Comparison of ENCODE assay signal across 8 mouse cellular contexts in genomic region chr10:75585876-75586552, GRCm38 (mm10). TPM values are rescaled to one million over a fixed set of nuclear protein-coding genes. Genes with fewer than 3 reads are reported as not detected.
DNase-seq lines count a peak whose midpoint lies in the region; ATAC-seq and TF ChIP-seq lines count a peak whose summit lies in the region.

No protein-coding gene starts in this region.

- no peak overlapping the region for H3ac ChIP-seq in C2C12 (ENCODE audit: control insufficient read depth, insufficient read length, low read depth)

- no peaks in the 10 kb centered on the region for H3K79me2 ChIP-seq in C2C12 (ENCODE audit: control insufficient read depth, insufficient read depth)

- H3K27ac ChIP-seq in heart, embryonic 12.5 days (ENCODE audit: poor library complexity, severe bottlenecking): no peak overlapping the region
- no peak overlapping the region for H3K27ac ChIP-seq in kidney, embryonic 16.5 days (ENCODE audit: low read length)
- no peak overlapping the region for H3K27ac ChIP-seq in stomach, embryonic 14.5 days (ENCODE audit: low read length)

- no peak overlapping the region for H3K4me3 ChIP-seq in C2C12 (ENCODE audit: insufficient read depth, poor library complexity, severe bottlenecking)
- H3K4me3 ChIP-seq in heart, embryonic 12.5 days: no peak overlapping the region
- H3K4me3 ChIP-seq in kidney, embryonic 16.5 days (ENCODE audit: low read length): no peak overlapping the region
- 0 out of 2 replicates have a peak overlapping the region, but pooled peaks have one; percentile 2 for H3K4me3 ChIP-seq in stomach, embryonic 14.5 days (ENCODE audit: low read depth, low read length)

- peak; percentile 77 for ATAC-seq in erythroblast, adult 5-6 weeks (replicated peaks; ENCODE audit: low FRiP score, poor library complexity, severe bottlenecking)
- ATAC-seq in heart, embryonic 12.5 days (ENCODE audit: insufficient number of reproducible peaks, low FRiP score): no peak
- peak; percentile 55; the same call in 1 of the 2 replicates for ATAC-seq in kidney, embryonic 16.5 days (ENCODE audit: low FRiP score, low TSS enrichment)
- peak; percentile 31; the same call in 1 of the 2 replicates for ATAC-seq in stomach, embryonic 14.5 days (ENCODE audit: insufficient number of reproducible peaks, insufficient read depth, low FRiP score, low read depth)

- H3K27me3 ChIP-seq in C2C12 (ENCODE audit: control insufficient read depth, insufficient read depth, insufficient read length): peaks cover 17% of the 10 kb centered on the region
- H3K27me3 ChIP-seq in heart, embryonic 12.5 days (replicated peaks): peaks cover 37% of the 10 kb centered on the region
- H3K27me3 ChIP-seq in kidney, embryonic 16.5 days (ENCODE audit: insufficient read depth, low read length): no peaks in the 10 kb centered on the region
- H3K27me3 ChIP-seq in stomach, embryonic 14.5 days (ENCODE audit: control insufficient read depth, insufficient read depth, low read length): no peaks in the 10 kb centered on the region

- no peaks in the 10 kb centered on the region for H3K79me3 ChIP-seq in C2C12 (ENCODE audit: low read depth)

- peak overlapping the region; percentile 48 for H3K4me2 ChIP-seq in heart, embryonic 12.5 days
- H3K4me2 ChIP-seq in kidney, embryonic 16.5 days (replicated peaks; ENCODE audit: low read depth, low read length): peak overlapping the region; percentile 35; the same call in 1 of the 2 replicates
- no peak overlapping the region; the same call in 1 of the 2 replicates for H3K4me2 ChIP-seq in stomach, embryonic 14.5 days (replicated peaks; ENCODE audit: low read depth, low read length)

- no peak overlapping the region for H3K9ac ChIP-seq in heart, embryonic 12.5 days
- H3K9ac ChIP-seq in kidney, embryonic 16.5 days (replicated peaks; ENCODE audit: low read length): no peak overlapping the region; the same call in 1 of the 2 replicates
- no peak overlapping the region for H3K9ac ChIP-seq in stomach, embryonic 14.5 days (replicated peaks; ENCODE audit: low read depth, low read length)

- peak; percentile 92 for DNase-seq in brain, adult 2 months (ENCODE audit: low read depth, low spot score)
- peak; percentile 86 for DNase-seq in liver
- peak; percentile 94 for DNase-seq in naive thymus-derived CD4-positive, alpha-beta T cell, adult 2 months (ENCODE audit: low read depth)

- H3K4me1 ChIP-seq in heart, embryonic 12.5 days (replicated peaks): peaks cover 22% of the 10 kb centered on the region
- peaks cover 37% of the 10 kb centered on the region for H3K4me1 ChIP-seq in kidney, embryonic 16.5 days (ENCODE audit: insufficient read depth, low read length)
- peaks cover 11% of the 10 kb centered on the region for H3K4me1 ChIP-seq in stomach, embryonic 14.5 days (ENCODE audit: control insufficient read depth, insufficient read depth, low read length)

- H3K36me3 ChIP-seq in C2C12 (ENCODE audit: control insufficient read depth, insufficient read depth): no peaks in the 10 kb centered on the region
- H3K36me3 ChIP-seq in heart, embryonic 12.5 days: no peaks in the 10 kb centered on the region
- no peaks in the 10 kb centered on the region for H3K36me3 ChIP-seq in kidney, embryonic 16.5 days (ENCODE audit: insufficient read depth, low read length)
- H3K36me3 ChIP-seq in stomach, embryonic 14.5 days (ENCODE audit: control insufficient read depth, insufficient read depth, low read length): no peaks in the 10 kb centered on the region

- 19% methylated on average over 20 of the region's 20 CpGs for WGBS in heart, embryonic 12.5 days
- 17% methylated on average over 20 of the region's 20 CpGs for WGBS in kidney, embryonic 16.5 days
- WGBS in stomach, embryonic 14.5 days: 16% methylated on average over 20 of the region's 20 CpGs

- peak; percentile 74 for TF ChIP-seq CTCF in C2C12 (IDR thresholded peaks at IDR 0.05; ENCODE audit: control insufficient read depth, insufficient read depth, insufficient read length)

- H3K9me3 ChIP-seq in heart, embryonic 12.5 days (replicated peaks): no peaks in the 10 kb centered on the region
- no peaks in the 10 kb centered on the region for H3K9me3 ChIP-seq in kidney, embryonic 16.5 days (ENCODE audit: low read length)
- no peaks in the 10 kb centered on the region for H3K9me3 ChIP-seq in stomach, embryonic 14.5 days (ENCODE audit: control insufficient read depth, low read depth, low read length)

TF ChIP-seq in C2C12, 6 proteins besides CTCF, POLR2A, EP300 and RAD21:
- TF ChIP-seq MYOG (IDR thresholded peaks at IDR 0.05; ENCODE audit: control insufficient read depth, extremely low read depth, insufficient read length) (no peak), USF1 (IDR thresholded peaks at IDR 0.05; ENCODE audit: low read depth) (no peak), MYOD1 (IDR thresholded peaks at IDR 0.05; ENCODE audit: control insufficient read depth, insufficient read length, low read depth) (no peak), MAX (IDR thresholded peaks at IDR 0.05) (no peak), FOSL1 (IDR thresholded peaks at IDR 0.05; ENCODE audit: insufficient read depth, low read length, poor library complexity, severe bottlenecking) (no peak), CEBPB (IDR thresholded peaks at IDR 0.05; ENCODE audit: low read depth) (no peak)

RNA-seq across cellular contexts. Expression of gene Ggt5, which starts 3.1 kb away (rescaled TPM):
- polyA plus RNA-seq in C2C12 (2012; fragmentation: generic; extraction: Trizol): not detected
- total RNA-seq in erythroblast, adult 5-6 weeks (2015; ENCODE audit: low replicate concordance): 0.42 and 1.3 TPM in 2 replicates
- 4.9 and 6.6 TPM in 2 replicates for total RNA-seq in erythroblast, adult 5-6 weeks (2017; ENCODE audit: low replicate concordance)
- polyA plus RNA-seq in heart, embryonic 12.5 days (2016; fragmentation: Nextera tagmentation; extraction: Ambion mirVana): 6.1 and 7.7 TPM in 2 replicates
- polyA plus RNA-seq in kidney, embryonic 16.5 days (2015; fragmentation: Nextera tagmentation; extraction: Ambion mirVana): 6.4 and 9.5 TPM in 2 replicates
- polyA plus RNA-seq in stomach, embryonic 14.5 days (2014; fragmentation: Nextera tagmentation; extraction: Ambion mirVana): 4.1 and 5.2 TPM in 2 replicates

RNA-seq across cellular contexts. Expression of gene Ggt1, which starts 24.6 kb away (rescaled TPM):
- polyA plus RNA-seq in C2C12 (2012; fragmentation: generic; extraction: Trizol): 0.12 TPM
- 1.3 and 3.6 TPM in 2 replicates for total RNA-seq in erythroblast, adult 5-6 weeks (2015; ENCODE audit: low replicate concordance)
- not detected in 2 replicates for total RNA-seq in erythroblast, adult 5-6 weeks (2017; ENCODE audit: low replicate concordance)
- 0.34 and 0.49 TPM in 2 replicates for polyA plus RNA-seq in heart, embryonic 12.5 days (2016; fragmentation: Nextera tagmentation; extraction: Ambion mirVana)
- polyA plus RNA-seq in kidney, embryonic 16.5 days (2015; fragmentation: Nextera tagmentation; extraction: Ambion mirVana): 244 and 292 TPM in 2 replicates
- polyA plus RNA-seq in stomach, embryonic 14.5 days (2014; fragmentation: Nextera tagmentation; extraction: Ambion mirVana): 3.1 and 3.8 TPM in 2 replicates

RNA-seq across cellular contexts. Expression of gene Lrrc75b, which starts 25.9 kb away (rescaled TPM):
- 3.8 TPM for polyA plus RNA-seq in C2C12 (2012; fragmentation: generic; extraction: Trizol)
- total RNA-seq in erythroblast, adult 5-6 weeks (2015; ENCODE audit: low replicate concordance): not detected in 2 replicates
- not detected in 2 replicates for total RNA-seq in erythroblast, adult 5-6 weeks (2017; ENCODE audit: low replicate concordance)
- polyA plus RNA-seq in heart, embryonic 12.5 days (2016; fragmentation: Nextera tagmentation; extraction: Ambion mirVana): 1.4 and 1.6 TPM in 2 replicates
- 3.3 and 3.8 TPM in 2 replicates for polyA plus RNA-seq in kidney, embryonic 16.5 days (2015; fragmentation: Nextera tagmentation; extraction: Ambion mirVana)
- 2.2 TPM in 2 replicates for polyA plus RNA-seq in stomach, embryonic 14.5 days (2014; fragmentation: Nextera tagmentation; extraction: Ambion mirVana)

RNA-seq across cellular contexts. Expression of gene Susd2, which starts 57.8 kb away (rescaled TPM):
- 0.04 TPM for polyA plus RNA-seq in C2C12 (2012; fragmentation: generic; extraction: Trizol)
- total RNA-seq in erythroblast, adult 5-6 weeks (2015; ENCODE audit: low replicate concordance): 1.7 and 5.2 TPM in 2 replicates
- 3.8 and 4.0 TPM in 2 replicates for total RNA-seq in erythroblast, adult 5-6 weeks (2017; ENCODE audit: low replicate concordance)
- 4.5 and 5.1 TPM in 2 replicates for polyA plus RNA-seq in heart, embryonic 12.5 days (2016; fragmentation: Nextera tagmentation; extraction: Ambion mirVana)
- polyA plus RNA-seq in kidney, embryonic 16.5 days (2015; fragmentation: Nextera tagmentation; extraction: Ambion mirVana): 32.4 and 34.2 TPM in 2 replicates
- polyA plus RNA-seq in stomach, embryonic 14.5 days (2014; fragmentation: Nextera tagmentation; extraction: Ambion mirVana): 8.3 and 10.2 TPM in 2 replicates

Comparison
In these comparisons a context has a peak if more than half of its experiments do, and no peak if none do; other contexts are left out.
1. RNA of gene Ggt1, which starts 24.6 kb away (polyA plus RNA-seq): 244 to 292 TPM in kidney, embryonic 16.5 days; 3.1 to 3.8 TPM in stomach, embryonic 14.5 days, 0.34 to 0.49 TPM in heart, embryonic 12.5 days and 0.12 TPM in C2C12 (single experiment); every median in the first group is over 10 times any median in the second.
2. Peak in every context shown above with its lines, with median percentiles within 50 percentile points of each other: DNase-seq.